Comparison of ENCODE assay signal across 10 mouse cellular contexts in the genomic region with DNA sequence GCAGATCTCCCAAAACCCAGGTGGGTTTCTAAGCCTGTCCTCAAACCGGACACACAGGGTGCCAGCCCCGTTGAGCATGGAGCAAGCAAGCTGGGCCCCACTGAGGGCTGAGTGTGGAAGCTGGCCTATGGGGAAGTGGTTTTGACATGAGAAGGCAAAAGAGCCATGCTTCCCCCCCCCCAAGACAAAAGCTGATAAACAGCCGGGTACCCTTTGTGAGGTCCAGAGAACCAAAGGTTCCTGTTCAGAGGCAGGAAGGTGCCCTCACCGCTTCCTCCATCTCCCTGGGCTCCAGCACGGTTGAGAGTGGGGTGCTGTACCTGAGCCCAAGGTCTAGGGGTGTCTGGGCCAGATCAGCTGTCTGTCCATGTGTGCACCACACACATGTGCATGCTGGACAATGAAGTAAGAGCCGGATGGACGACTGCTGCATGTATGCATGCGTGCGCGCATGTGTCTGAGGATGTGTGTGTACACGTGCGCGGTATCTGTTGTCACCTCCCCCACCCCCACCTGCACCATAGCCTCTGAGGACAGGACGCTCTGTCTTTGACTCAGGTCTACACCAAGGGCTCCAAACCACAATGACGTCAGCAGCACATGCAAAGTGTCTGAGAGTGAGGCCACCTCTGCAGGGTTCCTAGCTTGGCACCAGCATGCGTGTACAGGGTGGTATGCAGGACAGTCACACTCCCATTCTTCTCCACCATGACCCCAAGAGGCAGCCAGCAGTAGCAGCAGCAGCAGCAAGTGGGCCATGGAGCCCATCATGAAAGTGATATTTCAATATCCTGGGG.
A peak's percentile ranks its signal among the peaks of the same experiment; 100 is the strongest.
DNase-seq lines count a peak whose midpoint lies in the region; ATAC-seq lines count a peak whose summit lies in the region.
"Had no signal": no experiment of that assay in that cellular context is flagged by ENCODE, and none has a peak within 500 bp of the region (broad histone marks: within the 10 kb centered on the region; RNA-seq: fewer than 3 reads in every experiment).

No protein-coding gene starts in this region.

- WGBS in midbrain, embryonic 13.5 days = 91% methylated on average over 16 of the region's 16 CpGs
- WGBS in midbrain, embryonic 14.5 days = 90% methylated on average over 16 of the region's 16 CpGs
- WGBS in limb, embryonic 10.5 days = 93% methylated on average over 16 of the region's 16 CpGs
- WGBS in intestine, embryonic 16.5 days = 88% methylated on average over 16 of the region's 16 CpGs
- WGBS in forebrain, embryonic 15.5 days = 92% methylated on average over 16 of the region's 16 CpGs

- no peaks in the 10 kb centered on the region for H3K27me3 ChIP-seq in midbrain, embryonic 13.5 days
- H3K27me3 ChIP-seq in midbrain, embryonic 14.5 days (ENCODE audit: control insufficient read depth, insufficient read depth, low read length) = no peaks in the 10 kb centered on the region
- peaks cover 4% of the 10 kb centered on the region; the same call in 1 of the 2 replicates for H3K27me3 ChIP-seq in limb, embryonic 10.5 days (ENCODE audit: low read depth, poor library complexity, severe bottlenecking)
- no peaks in the 10 kb centered on the region for H3K27me3 ChIP-seq in intestine, embryonic 16.5 days (replicated peaks; ENCODE audit: control insufficient read depth, insufficient read depth, low read length)
- H3K27me3 ChIP-seq in forebrain, embryonic 15.5 days = no peaks in the 10 kb centered on the region

- H3K4me1 ChIP-seq in midbrain, embryonic 13.5 days (replicated peaks) = no peaks in the 10 kb centered on the region
- H3K4me1 ChIP-seq in midbrain, embryonic 14.5 days (ENCODE audit: control insufficient read depth, insufficient read depth, low read length) = no peaks in the 10 kb centered on the region
- peaks cover 55% of the 10 kb centered on the region for H3K4me1 ChIP-seq in limb, embryonic 10.5 days
- H3K4me1 ChIP-seq in intestine, embryonic 16.5 days (ENCODE audit: control insufficient read depth, insufficient read depth, low read length) = peaks cover 15% of the 10 kb centered on the region
- H3K4me1 ChIP-seq in forebrain, embryonic 15.5 days = peaks cover 7% of the 10 kb centered on the region

- H3K36me3 ChIP-seq in midbrain, embryonic 13.5 days = no peaks in the 10 kb centered on the region
- H3K36me3 ChIP-seq in midbrain, embryonic 14.5 days (ENCODE audit: control insufficient read depth, insufficient read depth, low read length) = no peaks in the 10 kb centered on the region
- H3K36me3 ChIP-seq in limb, embryonic 10.5 days = no peaks in the 10 kb centered on the region
- no peaks in the 10 kb centered on the region for H3K36me3 ChIP-seq in intestine, embryonic 16.5 days (ENCODE audit: control insufficient read depth, insufficient read depth, low read length)
- no peaks in the 10 kb centered on the region for H3K36me3 ChIP-seq in forebrain, embryonic 15.5 days

- no peak for DNase-seq in midbrain, embryonic 14.5 days
- DNase-seq in limb, embryonic 10.5 days (ENCODE audit: low spot score) = no peak
- peak; percentile 95 to 96 for DNase-seq in natural killer cell, adult 2 months (ENCODE audit: low spot score in 2 of 2)
- DNase-seq in layer of hippocampus, postnatal 10 days (ENCODE audit: low spot score in 2 of 2) = no peak
- no peak for DNase-seq in gastrocnemius, adult 18-20 months (ENCODE audit: low spot score)
- DNase-seq: kidney, adult 11 months; right cerebral cortex, postnatal 14 days had no signal

- no peak overlapping the region for H3K4me3 ChIP-seq in midbrain, embryonic 13.5 days (replicated peaks)
- no peak overlapping the region for H3K4me3 ChIP-seq in midbrain, embryonic 14.5 days (replicated peaks; ENCODE audit: low read depth, low read length)
- no peak overlapping the region for H3K4me3 ChIP-seq in limb, embryonic 10.5 days
- H3K4me3 ChIP-seq in intestine, embryonic 16.5 days (ENCODE audit: low read length) = no peak overlapping the region
- no peak overlapping the region for H3K4me3 ChIP-seq in forebrain, embryonic 15.5 days

- no peak overlapping the region for H3K9ac ChIP-seq in midbrain, embryonic 13.5 days (replicated peaks)
- no peak overlapping the region for H3K9ac ChIP-seq in midbrain, embryonic 14.5 days (replicated peaks; ENCODE audit: low read length)
- no peak overlapping the region for H3K9ac ChIP-seq in intestine, embryonic 16.5 days (ENCODE audit: low read depth, low read length)
- H3K9ac ChIP-seq in forebrain, embryonic 15.5 days (replicated peaks) = no peak overlapping the region

- H3K4me2 ChIP-seq in midbrain, embryonic 13.5 days (replicated peaks) = no peak overlapping the region
- no peak overlapping the region for H3K4me2 ChIP-seq in midbrain, embryonic 14.5 days (ENCODE audit: low read length)
- no peak overlapping the region for H3K4me2 ChIP-seq in intestine, embryonic 16.5 days (ENCODE audit: low read depth, low read length)
- H3K4me2 ChIP-seq in forebrain, embryonic 15.5 days (replicated peaks) = no peak overlapping the region

- H3K27ac ChIP-seq in midbrain, embryonic 13.5 days = no peak overlapping the region
- no peak overlapping the region for H3K27ac ChIP-seq in midbrain, embryonic 14.5 days (replicated peaks; ENCODE audit: low read depth, low read length)
- peak overlapping the region; percentile 56 for H3K27ac ChIP-seq in limb, embryonic 10.5 days
- no peak overlapping the region; the same call in 1 of the 2 replicates for H3K27ac ChIP-seq in intestine, embryonic 16.5 days (ENCODE audit: low read length)
- H3K27ac ChIP-seq in forebrain, embryonic 15.5 days (replicated peaks) = no peak overlapping the region

- ATAC-seq in midbrain, embryonic 13.5 days = peak; percentile 41; the same call in 1 of the 2 replicates
- ATAC-seq in midbrain, embryonic 14.5 days (ENCODE audit: low FRiP score, low TSS enrichment) = no peak
- ATAC-seq in intestine, embryonic 16.5 days = no peak
- ATAC-seq in forebrain, embryonic 15.5 days (replicated peaks) = no peak

- no peaks in the 10 kb centered on the region for H3K9me3 ChIP-seq in midbrain, embryonic 13.5 days
- H3K9me3 ChIP-seq in midbrain, embryonic 14.5 days (ENCODE audit: control insufficient read depth, low read length) = no peaks in the 10 kb centered on the region
- H3K9me3 ChIP-seq in limb, embryonic 10.5 days (replicated peaks) = no peaks in the 10 kb centered on the region
- H3K9me3 ChIP-seq in intestine, embryonic 16.5 days (ENCODE audit: control insufficient read depth, low read length) = no peaks in the 10 kb centered on the region
- H3K9me3 ChIP-seq in forebrain, embryonic 15.5 days = no peaks in the 10 kb centered on the region

Comparison
In these comparisons a context has a peak if more than half of its experiments do, and no peak if none do; other contexts are left out.
1. DNase-seq: peak in natural killer cell, adult 2 months (2 of 2); none in midbrain, embryonic 14.5 days (single experiment), limb, embryonic 10.5 days (single experiment), layer of hippocampus, postnatal 10 days (0 of 2) and gastrocnemius, adult 18-20 months (single experiment).